Mouse (Mus musculus) urinary bladder, postnatal 4 days (tissue): ENCODE data around the gene Nav3.

Source experiments
- DNase-seq, 2 experiments: peaks; one replicate each; pipeline ENCODE4 v3.0.0; 2021 to 2022; ENCODE audit warnings: low spot score in 2 of 2

The Nav3 gene

DNA sequence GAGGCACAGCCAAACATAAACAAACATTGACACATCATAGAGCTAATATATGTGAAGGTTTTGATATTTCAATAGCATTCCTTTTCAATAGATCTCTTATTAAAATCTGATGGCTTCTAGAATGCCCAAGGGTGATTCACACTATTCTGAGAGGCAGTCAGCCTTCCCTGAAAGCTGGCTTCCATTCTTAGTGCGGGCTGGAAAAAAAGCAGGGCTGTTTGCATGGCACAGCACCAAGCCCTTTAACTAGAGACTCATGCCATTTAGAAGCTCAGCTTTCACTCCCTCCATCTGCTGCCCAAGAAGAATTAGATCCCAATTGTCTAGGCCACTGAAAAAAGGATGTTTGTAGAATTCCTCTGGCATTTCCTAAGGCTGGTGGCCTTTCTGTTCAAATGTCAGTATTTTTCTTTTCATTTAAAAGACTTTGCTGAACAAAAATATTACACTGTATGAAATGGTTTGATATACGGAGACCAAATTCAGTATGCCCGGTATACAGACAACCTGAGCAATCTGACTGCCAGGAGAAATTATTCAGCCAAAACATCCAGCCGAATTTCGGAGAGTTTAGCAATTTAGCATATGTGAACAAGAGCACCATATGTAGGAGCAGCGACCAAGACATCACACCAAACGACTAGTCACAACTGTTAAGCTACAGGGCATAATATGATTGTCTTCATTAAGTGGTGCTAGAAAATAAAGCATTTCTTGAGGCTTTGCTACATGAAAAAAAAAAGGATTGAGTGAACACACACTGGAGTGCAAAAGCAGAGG is 263.8 kb downstream of the Nav3 start:
- no peak for DNase-seq

DNA sequence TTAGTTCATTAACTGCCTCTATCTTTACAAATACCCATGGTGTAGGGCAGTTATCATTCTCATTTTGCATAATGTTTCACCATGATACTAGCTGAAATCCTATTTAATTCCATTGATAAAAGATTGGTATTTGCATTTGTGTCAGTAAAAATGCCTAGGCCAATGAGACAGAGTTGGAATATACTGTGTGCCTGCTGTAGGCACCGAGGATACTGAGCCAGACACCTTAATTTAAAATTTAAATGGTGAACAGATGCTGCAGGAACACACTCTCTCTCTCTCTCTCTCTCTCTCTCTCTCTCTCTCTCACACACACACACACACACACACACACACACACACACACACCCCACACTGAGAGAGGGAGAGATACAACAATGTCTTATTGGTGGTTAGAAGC is 269.8 kb downstream of the Nav3 start:
- no peak for DNase-seq

DNA sequence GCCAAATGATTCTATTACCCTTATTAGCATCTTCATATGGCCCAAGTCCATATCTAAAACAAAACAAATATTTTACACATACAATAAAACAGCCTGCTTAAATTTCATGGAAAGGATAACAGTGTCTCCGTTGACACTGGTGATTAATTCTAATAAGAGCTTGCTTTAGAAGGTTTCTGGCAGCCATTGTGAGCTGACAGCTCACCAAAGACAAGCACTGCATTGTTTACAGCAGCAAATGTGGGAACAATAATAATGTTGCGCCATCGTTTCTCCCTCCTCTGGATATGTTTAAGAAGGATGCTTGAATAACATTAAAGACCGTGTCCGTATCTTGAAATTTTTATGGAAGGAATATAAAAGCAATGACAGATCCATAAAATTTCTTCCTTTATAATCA is 280.1 kb downstream of the Nav3 start:
- DNase-seq: no peak

DNA sequence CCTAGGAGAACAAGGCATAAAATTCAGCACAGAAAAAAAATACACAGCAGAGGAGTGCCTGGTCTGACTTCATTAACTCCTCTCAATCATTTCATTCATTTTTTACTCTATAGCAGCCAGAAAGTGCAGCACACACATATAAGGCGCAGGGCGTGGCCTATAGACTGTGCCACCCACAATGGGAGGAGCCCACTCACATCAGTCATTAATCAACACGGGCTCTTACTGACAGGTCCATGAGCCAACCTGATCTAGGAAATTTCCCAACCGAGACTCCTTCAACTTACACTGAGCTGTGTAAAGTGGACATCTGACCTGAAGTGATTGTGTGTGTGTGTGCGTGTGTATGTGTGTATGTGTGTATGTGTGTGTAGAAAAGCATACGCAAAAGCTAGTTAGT is 286.6 kb downstream of the Nav3 start:
- no peak for DNase-seq

DNA sequence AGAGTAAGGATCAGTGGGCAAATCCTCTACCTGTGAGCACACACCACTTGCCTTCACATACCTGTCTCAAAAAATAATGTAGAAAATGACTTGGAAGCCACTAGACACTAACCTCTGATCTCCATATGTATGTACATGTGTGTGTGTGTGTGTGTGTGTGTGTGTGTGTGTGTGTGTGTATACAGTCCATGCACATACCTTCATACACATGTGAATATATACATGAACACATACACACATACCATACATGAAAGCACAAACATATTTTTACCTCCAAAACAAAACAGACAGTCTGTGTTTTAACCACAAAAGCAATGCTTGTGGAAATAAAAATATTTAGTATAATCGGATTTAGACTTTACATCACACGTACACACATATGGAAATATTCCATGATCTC is 287.1 kb downstream of the Nav3 start:
- DNase-seq: no peak

DNA sequence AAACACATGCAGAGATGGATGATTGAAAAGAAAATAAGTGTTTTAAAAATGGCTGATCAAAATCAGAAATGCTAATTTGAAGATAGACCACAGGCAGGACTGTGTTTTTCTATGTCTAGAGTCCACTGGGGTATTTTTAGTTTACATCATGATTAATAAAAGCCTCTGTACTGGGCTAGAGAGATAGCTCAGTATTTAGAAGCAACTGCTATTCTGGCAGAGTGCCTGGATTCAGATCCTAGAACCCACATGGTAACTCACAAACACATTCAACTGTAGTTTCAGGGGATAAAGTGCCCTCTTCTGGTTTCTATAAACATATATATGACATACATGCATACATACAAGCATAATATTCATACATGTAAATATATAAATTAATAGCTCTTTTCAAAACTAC is 293.4 kb downstream of the Nav3 start:
- no peak for DNase-seq

DNA sequence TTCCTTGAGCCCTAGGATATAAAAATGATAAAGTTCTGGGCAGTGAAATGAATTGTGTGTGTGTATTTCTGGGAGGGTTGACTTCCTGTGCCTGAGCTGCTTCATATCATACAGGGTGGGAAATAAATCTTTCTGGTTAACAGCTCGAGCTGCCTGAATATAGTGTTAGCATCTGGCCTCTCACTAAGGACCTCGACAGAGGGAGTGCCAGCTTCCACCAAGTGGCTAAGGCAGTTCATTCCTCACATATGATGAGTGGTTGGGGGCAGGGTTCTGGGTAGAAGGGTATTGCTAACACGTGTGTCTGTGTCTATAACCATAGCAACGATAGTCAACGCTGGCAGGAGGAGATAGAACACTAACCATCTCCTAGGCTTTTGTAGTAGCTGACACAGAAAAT is 295.1 kb downstream of the Nav3 start:
- DNase-seq: no peak

DNA sequence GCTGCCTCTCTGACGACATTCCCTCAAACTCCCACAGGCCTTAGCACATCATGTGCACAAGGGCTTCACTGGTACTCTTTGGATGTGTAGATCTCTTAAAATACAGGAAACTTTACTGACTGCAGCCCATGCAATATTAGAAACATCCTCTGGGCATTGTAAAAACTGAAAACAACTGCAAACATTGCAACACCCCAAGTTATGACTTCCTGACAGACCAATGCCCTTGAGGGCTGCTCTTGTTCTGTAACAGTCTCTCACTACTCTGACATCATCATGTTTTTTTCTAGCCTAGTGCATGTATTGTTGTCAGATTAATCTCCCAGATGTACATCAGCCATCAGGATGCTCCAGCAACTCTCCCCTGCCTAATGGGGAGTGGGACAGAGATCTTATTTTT is 296.5 kb downstream of the Nav3 start:
- DNase-seq: no peak

DNA sequence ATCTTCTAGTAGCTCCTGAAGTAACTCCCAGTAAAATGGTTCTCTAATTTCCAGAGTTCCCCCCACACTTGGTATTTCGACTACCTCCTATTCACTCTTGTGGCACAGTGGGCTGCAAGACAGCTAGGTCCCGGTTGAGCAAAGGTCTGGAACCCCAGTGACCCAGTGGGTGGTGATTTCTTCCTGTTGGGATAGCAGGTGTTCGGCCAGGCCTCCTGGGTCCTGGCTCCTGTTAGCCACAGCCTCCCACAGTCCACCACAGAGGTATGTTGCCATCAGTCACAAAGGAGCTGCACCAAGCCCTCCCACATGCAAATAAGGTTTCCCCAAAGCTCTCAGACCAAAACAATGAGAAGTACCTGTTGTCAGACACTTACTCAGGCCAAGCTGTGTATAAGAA is 297.9 kb downstream of the Nav3 start:
- no peak for DNase-seq

DNA sequence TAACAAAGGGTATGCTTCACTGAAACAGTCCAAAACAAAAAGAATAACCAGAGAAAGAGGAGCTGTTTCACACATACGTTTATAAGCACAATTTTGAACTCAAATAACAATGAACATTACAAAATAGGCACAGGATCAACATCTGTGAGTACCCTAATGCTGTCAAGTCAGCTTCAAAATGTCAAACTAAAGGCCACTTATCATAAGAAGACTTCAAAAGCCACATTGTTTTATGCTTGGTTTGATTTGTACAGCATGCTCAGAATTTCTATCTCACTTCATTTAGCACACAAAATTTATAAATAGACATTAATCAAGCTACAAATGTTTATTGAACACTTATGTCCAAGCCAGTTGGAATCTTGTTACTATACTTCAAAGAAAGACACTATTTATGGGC is 299.6 kb downstream of the Nav3 start:
- DNase-seq: no peak

DNA sequence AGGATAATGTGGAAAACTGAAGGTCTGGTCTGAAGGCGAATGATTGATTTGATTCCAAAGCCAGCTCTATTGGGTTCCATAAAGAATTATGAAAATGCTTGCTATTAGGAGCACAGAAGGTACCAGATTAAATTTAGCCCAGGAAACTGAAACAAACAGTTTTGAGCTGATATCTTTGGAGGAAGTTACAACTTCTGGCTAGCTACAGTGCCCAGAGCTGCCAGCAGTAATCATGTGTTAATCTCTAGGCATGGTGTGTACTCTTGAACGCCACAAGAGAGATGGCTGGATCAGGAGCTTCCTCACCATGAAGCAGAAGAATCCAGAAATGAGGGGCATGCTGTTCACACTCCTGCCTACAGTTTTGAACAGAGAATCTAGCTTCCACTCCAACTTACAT is 300.5 kb downstream of the Nav3 start:
- no peak for DNase-seq

DNA sequence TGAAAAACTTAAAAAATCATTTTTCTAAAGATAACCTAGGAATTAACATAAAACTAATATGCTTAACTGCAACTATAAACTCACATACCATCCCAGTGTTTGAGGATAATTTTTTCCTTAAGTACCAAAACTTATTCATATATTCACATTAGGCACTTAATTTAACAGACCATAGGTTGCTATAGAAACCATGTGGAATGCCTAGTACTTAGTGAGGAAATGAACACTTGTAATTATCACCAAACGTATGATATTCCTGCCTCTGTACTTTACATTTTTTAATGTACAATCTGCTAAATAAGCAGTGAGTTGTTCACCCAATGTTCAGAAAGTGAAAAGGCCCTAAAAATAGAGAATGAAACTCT is 301.1 kb downstream of the Nav3 start:
- DNase-seq: no peak

DNA sequence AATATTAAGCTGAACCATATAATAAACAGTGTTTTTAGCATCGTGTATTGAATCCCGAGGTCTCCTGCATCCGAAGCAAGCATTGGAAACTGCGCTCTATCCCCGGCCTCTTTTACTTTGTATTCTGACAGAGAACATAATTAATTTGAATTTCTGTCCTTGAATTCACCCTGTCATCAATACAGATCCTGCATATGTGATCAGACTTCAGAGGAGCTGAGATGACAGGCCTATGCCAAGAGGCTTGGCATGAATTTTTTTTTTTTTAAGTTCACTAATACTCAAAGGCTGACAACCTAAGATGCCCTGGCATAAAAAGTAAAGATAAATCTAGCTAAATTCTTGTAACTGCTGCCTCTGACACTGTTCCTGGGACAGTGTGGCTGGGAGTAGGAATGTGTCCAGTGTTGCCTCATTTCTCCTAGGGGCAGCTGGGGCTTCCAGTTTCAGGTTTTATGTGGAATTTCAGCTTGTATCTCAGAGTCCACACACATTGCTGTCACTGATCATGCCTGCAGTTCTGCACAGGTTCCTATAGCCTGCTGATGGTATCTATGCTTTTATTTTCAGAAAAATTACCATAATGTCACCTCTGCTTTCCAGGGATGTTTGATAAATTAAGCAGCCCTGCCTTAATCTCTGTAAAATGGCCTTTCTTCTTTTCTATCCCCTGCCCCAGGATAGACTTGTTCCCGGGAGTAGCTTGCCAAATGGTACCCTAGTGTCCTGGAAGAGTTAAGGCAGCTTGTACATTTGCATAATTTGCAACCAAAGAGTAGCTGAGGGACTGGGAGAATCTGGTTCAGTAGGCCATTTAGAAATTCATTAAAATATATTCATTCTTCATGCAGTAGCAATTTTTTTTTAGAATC is 301.8 kb downstream of the Nav3 start:
- no peak for DNase-seq

DNA sequence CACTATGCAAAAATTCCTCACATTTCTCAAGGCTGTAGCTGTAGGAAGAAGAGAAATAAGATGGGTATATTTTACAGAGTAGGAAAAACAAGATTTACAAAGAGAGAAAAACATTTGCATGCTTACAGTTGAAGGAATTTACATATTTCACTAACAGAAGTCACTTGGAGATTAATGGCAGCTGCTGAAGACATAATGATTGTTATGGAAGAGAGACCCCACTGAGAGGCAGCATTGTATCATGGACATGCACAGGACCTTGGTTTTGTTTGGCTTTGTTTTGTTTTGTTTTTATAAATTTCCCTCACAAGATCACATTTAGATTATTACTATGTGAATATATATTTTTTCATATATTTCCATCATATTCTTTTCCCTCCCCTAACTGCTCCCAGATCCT is 335.4 kb downstream of the Nav3 start:
- no peak for DNase-seq

DNA sequence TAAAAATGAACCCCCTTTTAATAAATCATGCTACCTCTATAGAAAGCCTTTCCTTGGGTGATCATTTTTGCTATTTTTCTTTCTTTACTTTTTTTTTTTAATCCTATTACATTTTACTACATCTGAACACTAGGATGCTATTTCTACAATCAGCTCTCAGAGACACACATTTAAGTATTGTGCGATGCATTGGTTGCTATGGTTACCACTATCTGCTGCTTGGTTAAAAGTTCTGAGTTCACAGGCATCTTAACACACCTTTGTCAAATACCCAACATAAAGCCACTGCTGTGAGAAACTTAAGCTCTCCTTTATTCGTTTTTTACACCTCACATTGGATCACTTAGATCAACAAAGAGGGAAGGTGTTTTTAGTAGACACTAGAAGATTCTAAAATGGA is 338.7 kb downstream of the Nav3 start:
- DNase-seq: no peak

DNA sequence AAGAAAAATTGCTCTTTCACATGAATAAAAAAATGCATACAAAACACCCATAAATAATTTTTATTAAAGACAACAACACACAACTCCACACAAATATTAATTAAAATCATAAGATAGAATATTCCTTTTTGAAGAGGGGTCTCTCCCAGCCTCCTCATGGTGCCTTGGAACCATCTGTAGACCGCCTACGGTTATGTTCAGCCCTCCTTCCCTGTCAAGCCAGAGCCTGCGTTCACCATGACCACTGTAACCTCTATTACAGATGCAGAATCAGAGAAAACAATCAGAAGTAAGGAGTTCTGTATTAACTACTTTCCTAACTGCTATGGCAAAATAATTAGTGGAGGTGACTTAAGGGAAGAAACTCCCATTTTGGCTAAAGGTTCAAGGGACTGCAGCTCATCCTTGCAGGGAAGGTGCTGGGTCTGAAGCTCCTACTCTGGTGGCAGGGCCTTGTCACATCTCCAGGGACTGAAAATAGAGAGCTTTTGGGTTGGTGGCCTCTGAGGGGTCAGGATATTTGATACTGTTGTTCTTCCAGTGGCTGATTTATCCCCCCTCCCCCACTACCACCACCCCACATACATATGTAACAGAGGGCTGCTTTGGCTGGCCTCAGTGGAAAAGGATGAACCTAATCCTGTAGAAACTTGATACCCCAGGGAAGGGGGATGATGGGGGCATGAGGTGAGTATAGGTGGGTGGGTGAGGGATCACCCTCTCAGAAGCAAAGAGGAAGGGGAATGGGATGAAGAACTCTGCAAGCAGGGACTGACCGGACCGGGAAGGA is 343.1 kb downstream of the Nav3 start:
- no peak for DNase-seq

DNA sequence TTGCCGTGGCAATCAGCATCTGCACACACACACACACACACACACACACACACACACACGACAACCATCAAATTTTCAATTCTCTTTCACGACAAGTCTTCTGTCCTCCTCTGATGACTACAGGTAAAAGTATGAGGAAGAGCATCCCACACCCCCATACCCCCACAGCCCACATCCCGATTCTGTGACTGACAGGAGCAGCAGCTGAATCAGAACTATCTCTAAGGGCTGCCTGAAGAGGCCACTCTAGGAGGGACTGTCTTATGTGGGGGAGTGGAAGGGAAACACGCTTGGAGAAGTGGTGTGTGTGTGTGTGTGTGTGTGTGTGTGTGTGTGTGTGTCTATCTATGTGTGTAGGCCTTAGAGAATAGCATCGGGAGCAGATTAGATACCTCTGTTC is 352.7 kb downstream of the Nav3 start:
- DNase-seq: no peak

DNA sequence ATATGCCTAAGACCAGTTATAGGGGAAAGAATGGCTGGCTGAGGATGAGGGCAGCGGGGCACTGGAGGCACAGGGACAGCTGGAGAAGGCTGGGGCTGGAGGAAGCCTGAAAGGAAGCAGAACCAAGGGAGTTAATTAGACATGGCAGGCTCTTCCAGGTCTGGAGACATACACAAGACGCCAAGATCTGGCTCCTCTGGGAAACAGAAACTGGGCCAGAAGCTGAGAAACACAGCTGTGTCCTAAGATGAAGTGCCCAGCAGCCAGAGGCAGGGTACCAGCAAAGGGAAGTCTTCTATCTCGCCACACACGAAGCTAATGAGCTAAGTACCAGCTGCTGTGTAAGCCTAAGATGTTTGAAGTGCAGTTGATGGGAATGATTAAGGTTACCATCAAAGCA is 353.8 kb downstream of the Nav3 start:
- no peak for DNase-seq

DNA sequence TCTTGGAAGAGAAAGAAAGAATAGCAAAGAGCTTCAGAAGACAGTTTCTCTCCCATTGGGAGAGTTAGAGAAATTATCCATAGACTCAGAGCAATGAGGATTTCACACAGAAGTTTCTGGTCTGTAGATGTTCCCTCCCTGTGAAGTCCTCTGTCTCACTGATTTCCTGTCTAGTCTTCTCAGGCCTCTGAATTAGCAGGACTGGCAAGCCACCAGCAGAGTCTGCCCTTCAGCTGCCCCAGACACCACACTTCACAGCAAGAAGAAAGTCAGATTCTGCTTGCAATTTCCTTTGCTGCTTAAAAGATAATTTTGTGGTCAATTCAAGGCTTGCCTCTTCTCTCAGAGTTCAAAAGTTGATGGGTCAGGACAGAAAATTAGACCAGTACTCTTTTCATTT is 361.6 kb downstream of the Nav3 start:
- DNase-seq: no peak

DNA sequence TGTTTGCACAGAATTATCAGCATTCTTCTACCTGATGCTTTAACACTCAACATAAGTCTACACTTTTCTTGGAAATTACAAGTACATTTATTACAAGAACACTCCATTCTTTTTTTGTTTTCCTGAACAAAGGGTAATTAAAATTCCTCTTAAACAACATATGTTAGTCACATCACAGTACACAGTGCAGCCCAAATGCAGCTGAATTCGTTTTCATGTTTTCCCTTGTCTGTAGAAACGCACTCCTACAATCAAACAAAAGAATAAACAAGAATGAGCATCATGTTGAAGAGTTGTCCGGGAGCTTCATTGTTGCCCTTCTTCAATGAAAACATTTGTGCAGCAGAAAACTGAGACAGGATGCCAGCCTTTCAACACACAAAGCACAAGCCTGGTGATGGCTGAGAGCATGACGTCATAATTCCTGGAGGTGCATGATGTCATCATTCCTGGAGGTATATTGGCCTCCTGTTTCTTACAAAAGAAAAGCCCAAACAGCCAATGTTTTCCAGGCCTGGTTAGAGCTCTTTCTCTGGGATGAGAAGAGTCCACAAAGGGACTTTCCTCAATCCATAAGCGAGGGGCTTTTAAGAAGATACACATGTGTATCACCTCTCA is 367.5 kb downstream of the Nav3 start:
- DNase-seq: no peak

DNA sequence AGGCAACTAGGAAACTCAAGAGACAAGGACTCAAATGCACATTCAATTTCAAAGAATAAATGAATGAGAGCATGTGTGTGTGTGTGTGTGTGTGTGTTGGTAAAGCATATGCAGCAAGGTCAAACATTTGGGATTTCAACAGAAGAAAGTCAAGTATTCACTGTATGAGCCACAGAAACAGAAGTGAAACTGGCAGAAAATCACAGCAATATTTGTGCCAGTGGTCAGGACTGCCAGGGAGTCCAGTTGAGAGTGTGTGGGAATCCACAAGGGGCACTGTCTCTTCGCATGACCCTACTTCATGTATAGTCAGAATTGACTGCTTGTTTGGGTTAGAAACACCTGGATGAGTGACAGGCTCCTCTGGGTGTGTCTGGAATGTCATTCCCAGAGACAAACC is 370.1 kb downstream of the Nav3 start:
- DNase-seq: no peak

DNA sequence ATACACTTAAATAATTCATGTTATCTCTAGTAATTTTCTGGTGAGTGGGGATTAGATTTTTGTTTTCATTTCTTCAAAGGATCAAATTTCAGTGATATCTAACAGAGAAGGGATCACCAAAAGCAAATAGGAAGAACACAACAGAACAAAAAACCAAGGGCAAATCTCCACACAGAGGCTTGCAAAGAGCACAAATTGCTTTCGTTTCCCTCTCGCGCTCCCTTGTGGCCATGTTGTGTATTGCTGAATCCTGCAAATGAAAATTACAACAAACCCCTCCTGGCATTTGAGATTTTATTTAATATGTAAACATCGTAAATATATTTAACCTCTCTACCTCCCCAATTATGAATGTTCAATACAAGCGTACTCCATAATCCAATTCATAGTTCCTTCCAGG is 370.8 kb downstream of the Nav3 start:
- peak; percentile 20 to 66 for DNase-seq
